Mouse (Mus musculus): ENCODE results near the gene Nfe2l1.

The Nfe2l1 gene

GRCm38 (mm10) chr11:96843627-96844026 is 13.9 kb upstream of the Nfe2l1 start:
- no peak for DNase-seq

- DNase-seq, result no peak
Measured at GRCm38 (mm10) chr11:96840290-96840689, 10.5 kb upstream of the Nfe2l1 start.

- DNase-seq, result no peak
Measured at GRCm38 (mm10) chr11:96839877-96840276, 10.1 kb upstream of the Nfe2l1 start.

- no peak for DNase-seq
Measured at GRCm38 (mm10) chr11:96839428-96839827, 9.7 kb upstream of the Nfe2l1 start.

- DNase-seq, result no peak
Measured at GRCm38 (mm10) chr11:96838341-96838740, 8.6 kb upstream of the Nfe2l1 start.

- no peak for DNase-seq
Measured at GRCm38 (mm10) chr11:96837298-96837697, 7.5 kb upstream of the Nfe2l1 start.

- DNase-seq, result no peak
Measured at GRCm38 (mm10) chr11:96834127-96834526, 4.4 kb upstream of the Nfe2l1 start.

GRCm38 (mm10) chr11:96832973-96833372 is 3.2 kb upstream of the Nfe2l1 start:
- DNase-seq, result no peak

- DNase-seq, result no peak
Measured at GRCm38 (mm10) chr11:96832541-96832940, 2.8 kb upstream of the Nfe2l1 start.

GRCm38 (mm10) chr11:96831516-96831915 is 1.7 kb upstream of the Nfe2l1 start:
- no peak for DNase-seq

- DNase-seq, result no peak
Measured at GRCm38 (mm10) chr11:96830539-96831216, 910 bp upstream of the Nfe2l1 start.

- DNase-seq, result peak; percentile 95
Measured at GRCm38 (mm10) chr11:96829403-96829812, 360 bp downstream of the Nfe2l1 start.

- DNase-seq, result no peak
Measured at GRCm38 (mm10) chr11:96828881-96829280, 887 bp downstream of the Nfe2l1 start.

GRCm38 (mm10) chr11:96827917-96828316 is 1.9 kb downstream of the Nfe2l1 start:
- DNase-seq, result no peak

- peak; percentile 24 for DNase-seq
Measured at GRCm38 (mm10) chr11:96827062-96827581, 2.6 kb downstream of the Nfe2l1 start.

GRCm38 (mm10) chr11:96826481-96826880 is 3.3 kb downstream of the Nfe2l1 start:
- DNase-seq, result peak; percentile 48

GRCm38 (mm10) chr11:96824783-96825495 is 4.8 kb downstream of the Nfe2l1 start:
- peak; percentile 87 for DNase-seq

GRCm38 (mm10) chr11:96823880-96824782 is 5.6 kb downstream of the Nfe2l1 start:
- DNase-seq, result peak; percentile 91

GRCm38 (mm10) chr11:96823471-96823837 is 6.3 kb downstream of the Nfe2l1 start:
- peak; percentile 8 for DNase-seq

- peak; percentile 19 for DNase-seq
Measured at GRCm38 (mm10) chr11:96822675-96823470, 6.9 kb downstream of the Nfe2l1 start.

GRCm38 (mm10) chr11:96821956-96822355 is 7.8 kb downstream of the Nfe2l1 start:
- no peak for DNase-seq

- no peak for DNase-seq
Measured at GRCm38 (mm10) chr11:96818128-96818710, 11.5 kb downstream of the Nfe2l1 start.
